Comparison of ENCODE assay signal across 8 mouse cellular contexts in the genomic region with DNA sequence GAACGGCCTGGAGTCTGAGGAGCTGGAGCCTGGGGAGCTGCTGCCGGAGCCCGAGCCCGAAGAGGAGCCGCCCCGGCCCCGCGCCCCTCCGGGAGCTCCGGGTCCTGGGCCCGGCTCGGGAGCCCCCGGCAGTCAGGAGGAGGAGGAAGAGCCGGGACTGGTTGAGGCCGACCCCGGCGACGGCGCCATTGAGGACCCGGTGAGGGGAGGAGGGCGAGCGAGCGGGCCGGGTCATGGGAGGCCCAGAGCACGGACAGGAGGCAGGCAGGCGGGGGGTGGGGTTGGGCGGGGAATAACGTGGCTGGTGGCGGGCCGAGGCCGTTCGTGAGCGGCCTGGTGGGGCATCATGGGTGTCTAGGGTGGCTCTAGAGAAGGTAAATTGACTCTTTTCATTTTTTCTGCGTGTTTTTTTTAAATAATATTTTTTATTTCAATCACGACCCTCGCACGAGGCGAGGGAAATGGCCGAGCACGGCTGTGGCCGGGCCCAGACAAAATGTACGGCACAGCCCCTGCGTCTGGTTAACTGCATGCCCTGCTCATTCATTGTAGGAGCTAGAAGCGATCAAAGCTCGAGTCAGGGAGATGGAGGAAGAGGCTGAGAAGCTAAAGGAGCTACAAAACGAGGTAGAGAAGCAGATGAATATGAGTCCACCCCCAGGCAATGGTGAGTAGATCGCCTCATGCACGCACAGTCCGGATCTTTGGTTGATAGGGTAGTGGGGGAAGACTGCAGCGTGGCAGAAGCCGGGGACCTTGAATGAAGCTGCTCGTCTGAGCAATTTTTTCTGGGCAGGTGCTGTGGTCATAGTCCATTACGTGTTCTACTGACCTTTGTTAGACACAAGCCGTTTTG. TPM values are rescaled to one million over a fixed set of nuclear protein-coding genes. Genes with fewer than 3 reads are reported as not detected.
A peak's percentile ranks its signal among the peaks of the same experiment; 100 is the strongest.
DNase-seq lines count a peak whose midpoint lies in the region; ATAC-seq lines count a peak whose summit lies in the region.

No protein-coding gene starts in this region.

- 0 out of 2 replicates have a peak, but pooled peaks cover 9% of the 10 kb centered on the region for H3K4me1 ChIP-seq in neural tube, embryonic 14.5 days (ENCODE audit: control insufficient read depth, insufficient read depth, low read length)

- H3K4me3 ChIP-seq in neural tube, embryonic 14.5 days (ENCODE audit: low read depth, low read length): peak overlapping the region; percentile 97

- WGBS in neural tube, embryonic 14.5 days: under 1% methylated on average over 51 of the region's 54 CpGs

- no peaks in the 10 kb centered on the region for H3K27me3 ChIP-seq in neural tube, embryonic 14.5 days (ENCODE audit: control insufficient read depth, insufficient read depth, low read length)

- peak; percentile 52 for ATAC-seq in neural tube, embryonic 14.5 days (ENCODE audit: low read depth)

- DNase-seq in thymus, postnatal 0 days (ENCODE audit: low spot score): peak; percentile 14
- DNase-seq in thymus, postnatal 14 days: no peak
- DNase-seq in embryo, embryonic 10.5 days (ENCODE audit: low spot score): peak; percentile 52
- DNase-seq in gastrocnemius, postnatal 4 days (ENCODE audit: low spot score in 2 of 2): peak; percentile 54 to 73
- DNase-seq in kidney, adult 11 months: peak; percentile 51
- DNase-seq in lung, adult 18-20 months: peak; percentile 64 to 70
- peak; percentile 72 for DNase-seq in yolk sac, embryonic 10.5 days (ENCODE audit: low spot score)

- no peaks in the 10 kb centered on the region for H3K9me3 ChIP-seq in neural tube, embryonic 14.5 days (ENCODE audit: control insufficient read depth, low read length)

- H3K27ac ChIP-seq in neural tube, embryonic 14.5 days (ENCODE audit: low read depth, low read length): peak overlapping the region; percentile 98

- H3K4me2 ChIP-seq in neural tube, embryonic 14.5 days (ENCODE audit: low read depth, low read length): peak overlapping the region; percentile 85

- peak overlapping the region; percentile 99 for H3K9ac ChIP-seq in neural tube, embryonic 14.5 days (replicated peaks; ENCODE audit: low read depth, low read length)

- H3K36me3 ChIP-seq in neural tube, embryonic 14.5 days (ENCODE audit: control insufficient read depth, insufficient read depth, low read length): peaks cover 31% of the 10 kb centered on the region

RNA-seq across cellular contexts. Expression of a gene that starts 2.2 kb away (rescaled TPM):
- polyA plus RNA-seq in thymus, postnatal 0 days (2015; fragmentation: Nextera tagmentation; extraction: Ambion mirVana): 91.7 and 109 TPM in 2 replicates
- total RNA-seq in gastrocnemius, postnatal 4 days (2021): 100 to 1,000 TPM; 120 to 149 TPM
- 149 and 176 TPM in 2 replicates for polyA plus RNA-seq in neural tube, embryonic 14.5 days (2014; fragmentation: Nextera tagmentation; extraction: Ambion mirVana)

RNA-seq across cellular contexts. Expression of a gene that starts 11.3 kb away (rescaled TPM):
- 1.2 TPM in 1 of 2 replicates, not detected in the other for polyA plus RNA-seq in thymus, postnatal 0 days (2015; fragmentation: Nextera tagmentation; extraction: Ambion mirVana)
- 1 to 10 TPM; 2.3 to 4.1 TPM for total RNA-seq in gastrocnemius, postnatal 4 days (2021)
- not detected in 2 replicates for polyA plus RNA-seq in neural tube, embryonic 14.5 days (2014; fragmentation: Nextera tagmentation; extraction: Ambion mirVana)

RNA-seq across cellular contexts. Expression of a gene that starts 11.3 kb away (rescaled TPM):
- polyA plus RNA-seq in thymus, postnatal 0 days (2015; fragmentation: Nextera tagmentation; extraction: Ambion mirVana): 1.5 and 1.7 TPM in 2 replicates
- total RNA-seq in gastrocnemius, postnatal 4 days (2021): 10 to 100 TPM; 35.4 to 38.7 TPM
- polyA plus RNA-seq in neural tube, embryonic 14.5 days (2014; fragmentation: Nextera tagmentation; extraction: Ambion mirVana): 4.8 and 5.3 TPM in 2 replicates

RNA-seq across cellular contexts. Expression of a gene that starts 17.2 kb away (rescaled TPM):
- polyA plus RNA-seq in thymus, postnatal 0 days (2015; fragmentation: Nextera tagmentation; extraction: Ambion mirVana): 1.8 and 2.2 TPM in 2 replicates
- 1 to 10 TPM; 8.1 to 9.2 TPM for total RNA-seq in gastrocnemius, postnatal 4 days (2021)
- polyA plus RNA-seq in neural tube, embryonic 14.5 days (2014; fragmentation: Nextera tagmentation; extraction: Ambion mirVana): 3.8 and 7.2 TPM in 2 replicates

RNA-seq across cellular contexts. Expression of a gene that starts 18.4 kb away (rescaled TPM):
- polyA plus RNA-seq in thymus, postnatal 0 days (2015; fragmentation: Nextera tagmentation; extraction: Ambion mirVana): 4.1 and 4.3 TPM in 2 replicates
- 10 to 100 TPM; 22.5 to 27.5 TPM for total RNA-seq in gastrocnemius, postnatal 4 days (2021)
- polyA plus RNA-seq in neural tube, embryonic 14.5 days (2014; fragmentation: Nextera tagmentation; extraction: Ambion mirVana): 121 and 122 TPM in 2 replicates
